Mouse (Mus musculus): ENCODE measurements around the gene Lipc.

DNA sequence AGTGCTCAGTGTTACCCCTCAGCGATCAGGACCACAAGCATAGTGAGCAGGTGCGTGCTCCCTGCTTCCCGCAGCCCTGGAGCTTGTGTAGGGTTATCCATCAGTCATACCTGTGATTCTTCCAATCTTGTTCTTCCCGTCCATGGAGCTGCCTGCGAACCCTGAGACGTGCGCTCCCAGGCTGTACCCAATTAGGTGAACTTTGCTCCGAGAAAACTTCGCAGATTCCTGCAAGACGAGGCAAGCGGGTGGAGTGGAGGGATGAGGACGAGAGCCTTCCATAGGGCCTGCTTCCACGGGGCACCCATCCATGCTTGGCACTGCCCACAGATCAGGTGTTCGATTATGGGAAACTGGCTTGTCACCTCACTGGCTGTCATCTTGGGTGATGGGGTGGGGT, 133.3 kb downstream of the Lipc start:
- no peak for TF ChIP-seq POLR2A (IDR thresholded peaks at IDR 0.05; ENCODE audit: borderline replicate concordance, insufficient read depth, low read length)
- TF ChIP-seq CTCF (IDR thresholded peaks at IDR 0.05; ENCODE audit: borderline replicate concordance, insufficient read depth, low read depth, low read length): no peak

Measured in cerebellum, adult 2 months (tissue).